Mouse (Mus musculus): ENCODE measurements around the gene Olfr1055. TPM values are rescaled to one million over a fixed set of nuclear protein-coding genes. Genes with fewer than 3 reads are reported as not detected.
"Not testable (repeated sequence)": the region's sequence is repeated elsewhere in the genome, so short reads cannot be mapped to it uniquely, and the experiment has no call there.

Olfr1055 gene
- not detected in 2 replicates for polyA plus RNA-seq (2015; fragmentation: Nextera tagmentation; extraction: Ambion mirVana)

DNA sequence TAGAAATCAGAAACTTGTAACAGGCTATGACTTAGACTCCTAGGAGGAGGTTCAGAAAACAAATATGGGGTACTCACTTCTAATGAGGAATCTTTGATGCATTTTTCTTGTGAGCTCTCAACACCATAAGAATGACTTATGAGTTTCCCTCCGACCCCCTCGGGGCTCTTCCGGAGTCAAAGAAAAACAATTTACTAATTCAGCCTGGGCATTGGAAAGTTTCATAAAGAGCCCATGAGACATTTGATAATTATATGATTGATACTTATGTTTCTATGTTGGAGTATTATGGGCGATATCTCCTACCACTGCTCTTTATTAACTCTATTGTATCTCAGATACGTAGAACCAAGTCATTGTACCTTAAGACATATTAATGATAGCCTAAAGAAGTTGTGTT, at the start of gene Olfr1055:
Gene Olfr1055, minus strand, starts transcription at position 101 of the 400 bp plus-strand sequence.
- no peak for DNase-seq (ENCODE audit: low spot score)

DNA sequence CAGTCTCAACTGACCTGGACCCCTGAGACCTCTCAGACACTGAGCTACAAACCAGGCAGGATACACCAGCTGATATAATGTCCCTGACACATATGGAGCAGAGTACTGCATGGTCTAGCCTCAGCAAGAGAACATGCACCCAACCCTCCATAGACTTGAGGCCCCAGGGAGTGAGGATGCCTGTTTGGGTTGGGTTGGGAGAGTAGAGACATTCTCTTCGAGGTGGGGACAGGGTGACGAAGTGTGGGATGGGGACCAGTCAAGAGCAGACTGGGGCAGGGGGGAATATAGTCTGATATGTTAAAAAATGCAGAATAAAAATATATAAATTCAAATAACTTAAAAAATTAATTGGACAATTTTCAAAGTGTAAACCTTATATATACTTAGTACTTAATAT, 45.0 kb upstream of the Olfr1055 start:
- DNase-seq (ENCODE audit: low spot score), result no peak

DNA sequence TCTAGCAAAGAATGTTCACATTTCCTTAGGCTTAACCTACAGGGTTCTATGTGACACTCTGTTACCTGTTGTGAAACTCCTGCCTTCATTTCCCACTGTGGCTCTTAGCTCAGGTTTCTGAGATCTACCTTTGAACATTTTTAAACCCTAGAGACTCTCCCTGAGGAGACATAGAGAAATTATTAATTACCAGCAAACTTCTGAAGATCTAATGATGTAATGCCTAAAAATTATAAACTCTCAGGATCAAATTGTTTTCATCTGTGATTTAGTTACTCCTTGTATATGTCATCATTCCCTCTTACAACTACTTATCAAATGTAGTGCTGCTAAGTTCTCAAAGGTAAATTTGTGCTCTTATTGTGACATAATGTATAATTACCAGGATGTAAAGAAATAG, 38.4 kb upstream of the Olfr1055 start, which contains the start of gene Olfr1058:
Gene Olfr1058, minus strand, starts transcription at position 101 of the 400 bp plus-strand sequence.
- not testable (repeated sequence) for DNase-seq (ENCODE audit: low spot score)

DNA sequence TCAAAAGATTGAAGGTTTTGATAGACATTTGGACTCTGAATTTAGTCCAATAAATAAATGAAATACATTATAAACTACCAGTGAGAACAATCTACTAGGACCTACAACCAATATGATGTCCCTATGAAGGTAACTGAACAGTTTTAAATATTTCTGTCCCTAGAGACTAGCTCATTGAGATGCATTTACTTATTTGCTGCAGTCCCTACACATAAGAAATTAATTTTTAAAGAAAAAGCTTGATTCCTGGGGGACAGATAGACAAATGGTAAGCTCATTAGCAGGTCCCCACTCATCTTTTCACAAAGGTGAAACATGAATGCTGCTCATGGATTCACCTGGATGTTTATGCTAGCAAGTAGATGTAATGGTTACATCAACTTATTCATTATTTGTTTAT, 28.2 kb upstream of the Olfr1055 start, which contains the start of gene Olfr1057:
Gene Olfr1057, minus strand, starts transcription at position 101 of the 400 bp plus-strand sequence.
- DNase-seq (ENCODE audit: low spot score), result no peak

GRCm38 (mm10) chr2:86366342-86366741, 16.3 kb upstream of the Olfr1055 start:
- DNase-seq (ENCODE audit: low spot score), result not testable (repeated sequence)

- no peak for DNase-seq (ENCODE audit: low spot score)
Observed at GRCm38 (mm10) chr2:86362369-86362768, 12.3 kb upstream of the Olfr1055 start, which contains the start of gene Olfr1056. Olfr1056 (minus strand) TSS chr2:86362469.

- DNase-seq (ENCODE audit: low spot score), result not testable (repeated sequence)
Observed at GRCm38 (mm10) chr2:86351751-86352150, 1.7 kb upstream of the Olfr1055 start.

DNA sequence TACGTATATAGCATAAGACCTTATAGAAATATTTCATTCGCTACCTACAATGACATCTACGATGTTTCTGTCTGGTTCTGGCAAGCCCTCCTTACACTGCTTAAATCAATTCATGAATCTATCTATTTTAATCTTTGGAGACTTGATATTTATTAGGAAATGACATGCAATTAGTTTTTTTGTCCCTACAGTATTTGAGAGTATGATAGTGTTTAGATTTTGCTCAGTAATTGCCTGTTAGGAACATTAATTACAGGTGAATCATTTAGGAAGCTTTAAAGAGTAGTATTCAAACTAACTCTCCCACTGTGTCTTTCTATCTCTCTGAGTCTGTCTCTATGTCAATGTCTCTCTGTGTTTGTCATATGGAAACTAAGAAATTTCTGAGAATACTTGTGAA, 14.8 kb downstream of the Olfr1055 start, which contains the start of gene Olfr1054:
Gene Olfr1054, minus strand, starts transcription at position 101 of the 400 bp plus-strand sequence.
- no peak for DNase-seq (ENCODE audit: low spot score)

GRCm38 (mm10) chr2:86315184-86315583, 34.9 kb downstream of the Olfr1055 start, which contains the start of gene Olfr1053:
Olfr1053 (minus strand) TSS chr2:86315284.
- no peak for DNase-seq (ENCODE audit: low spot score)

Other genes starting within 250 kb of the Olfr1055 start
- not detected in 2 replicates for gene Olfr1039, start 214.4 kb downstream of the Olfr1055 start, polyA plus RNA-seq (2015; fragmentation: Nextera tagmentation; extraction: Ambion mirVana)
- not detected in 2 replicates for gene Olfr1040, start 203.6 kb downstream of the Olfr1055 start, polyA plus RNA-seq (2015; fragmentation: Nextera tagmentation; extraction: Ambion mirVana)
- not detected in 2 replicates for gene Olfr1042, start 188.4 kb downstream of the Olfr1055 start, polyA plus RNA-seq (2015; fragmentation: Nextera tagmentation; extraction: Ambion mirVana)
- gene Olfr1043, start 182.8 kb downstream of the Olfr1055 start, polyA plus RNA-seq (2015; fragmentation: Nextera tagmentation; extraction: Ambion mirVana), result not detected in 2 replicates
- not detected in 2 replicates for gene Olfr1044, start 172.5 kb downstream of the Olfr1055 start, polyA plus RNA-seq (2015; fragmentation: Nextera tagmentation; extraction: Ambion mirVana)
- gene Olfr52, start 164.6 kb downstream of the Olfr1055 start, polyA plus RNA-seq (2015; fragmentation: Nextera tagmentation; extraction: Ambion mirVana), result not detected in 2 replicates
- gene Olfr1045, start 147.3 kb downstream of the Olfr1055 start, polyA plus RNA-seq (2015; fragmentation: Nextera tagmentation; extraction: Ambion mirVana), result not detected in 2 replicates
- gene Olfr1046, start 131.0 kb downstream of the Olfr1055 start, polyA plus RNA-seq (2015; fragmentation: Nextera tagmentation; extraction: Ambion mirVana), result not detected in 2 replicates
- not detected in 2 replicates for gene Olfr1047, start 118.9 kb downstream of the Olfr1055 start, polyA plus RNA-seq (2015; fragmentation: Nextera tagmentation; extraction: Ambion mirVana)
- gene Olfr1048, start 110.0 kb downstream of the Olfr1055 start, polyA plus RNA-seq (2015; fragmentation: Nextera tagmentation; extraction: Ambion mirVana), result not detected in 2 replicates
- not detected in 2 replicates for gene Olfr1049, start 92.0 kb downstream of the Olfr1055 start, polyA plus RNA-seq (2015; fragmentation: Nextera tagmentation; extraction: Ambion mirVana)
- gene Olfr1051, start 71.2 kb downstream of the Olfr1055 start, polyA plus RNA-seq (2015; fragmentation: Nextera tagmentation; extraction: Ambion mirVana), result not detected in 2 replicates
- not detected in 2 replicates for gene Olfr1052, start 57.8 kb downstream of the Olfr1055 start, polyA plus RNA-seq (2015; fragmentation: Nextera tagmentation; extraction: Ambion mirVana)
- gene Olfr1053, start 35.0 kb downstream of the Olfr1055 start, polyA plus RNA-seq (2015; fragmentation: Nextera tagmentation; extraction: Ambion mirVana), result not detected in 2 replicates
- not detected in 2 replicates for gene Olfr1054, start 14.9 kb downstream of the Olfr1055 start, polyA plus RNA-seq (2015; fragmentation: Nextera tagmentation; extraction: Ambion mirVana)
- gene Olfr1056, start 12.2 kb upstream of the Olfr1055 start, polyA plus RNA-seq (2015; fragmentation: Nextera tagmentation; extraction: Ambion mirVana), result not detected in 2 replicates
- gene Olfr1057, start 28.1 kb upstream of the Olfr1055 start, polyA plus RNA-seq (2015; fragmentation: Nextera tagmentation; extraction: Ambion mirVana), result not detected in 2 replicates
- gene Olfr1058, start 38.3 kb upstream of the Olfr1055 start, polyA plus RNA-seq (2015; fragmentation: Nextera tagmentation; extraction: Ambion mirVana), result 0.08 TPM in 1 of 2 replicates, not detected in the other
- not detected in 2 replicates for gene Olfr1061, start 63.8 kb upstream of the Olfr1055 start, polyA plus RNA-seq (2015; fragmentation: Nextera tagmentation; extraction: Ambion mirVana)
- 0.06 and 0.07 TPM in 2 replicates for gene Olfr1062, start 76.5 kb upstream of the Olfr1055 start, polyA plus RNA-seq (2015; fragmentation: Nextera tagmentation; extraction: Ambion mirVana)
- not detected in 2 replicates for gene Olfr1065, start 100.3 kb upstream of the Olfr1055 start, polyA plus RNA-seq (2015; fragmentation: Nextera tagmentation; extraction: Ambion mirVana)
- not detected in 2 replicates for gene Olfr1066, start 106.0 kb upstream of the Olfr1055 start, polyA plus RNA-seq (2015; fragmentation: Nextera tagmentation; extraction: Ambion mirVana)
- gene Olfr228, start 137.1 kb upstream of the Olfr1055 start, polyA plus RNA-seq (2015; fragmentation: Nextera tagmentation; extraction: Ambion mirVana), result not detected in 2 replicates
- not detected in 2 replicates for gene Olfr1076, start 158.2 kb upstream of the Olfr1055 start, polyA plus RNA-seq (2015; fragmentation: Nextera tagmentation; extraction: Ambion mirVana)
- gene Olfr1079, start 192.2 kb upstream of the Olfr1055 start, polyA plus RNA-seq (2015; fragmentation: Nextera tagmentation; extraction: Ambion mirVana), result not detected in 2 replicates
- not detected in 2 replicates for gene Olfr1080, start 208.0 kb upstream of the Olfr1055 start, polyA plus RNA-seq (2015; fragmentation: Nextera tagmentation; extraction: Ambion mirVana)
- gene Olfr1082, start 248.7 kb upstream of the Olfr1055 start, polyA plus RNA-seq (2015; fragmentation: Nextera tagmentation; extraction: Ambion mirVana), result not detected in 2 replicates

Measured in thymus, postnatal 0 days (tissue).